Mouse (Mus musculus) testis, adult 2 months (tissue): ENCODE results near the gene Col2a1.

Source experiments
- CTCF ChIP-seq: fragments of 200-500 bp; IDR thresholded peaks from 2 replicates; pipeline ENCODE4 v1.5.1; 2012; ENCODE audit warnings: low read depth, mild to moderate bottlenecking, inconsistent platforms, low read length, moderate library complexity; ENCODE audit not compliant: control insufficient read depth, insufficient read depth, insufficient replicate concordance
- POLR2A ChIP-seq: fragments of 200-500 bp; IDR thresholded peaks from 2 replicates; pipeline ENCODE4 v1.6.1; 2012; ENCODE audit warnings: low read depth, mild to moderate bottlenecking, inconsistent platforms, low read length, moderate library complexity; ENCODE audit not compliant: control insufficient read depth

DNA sequence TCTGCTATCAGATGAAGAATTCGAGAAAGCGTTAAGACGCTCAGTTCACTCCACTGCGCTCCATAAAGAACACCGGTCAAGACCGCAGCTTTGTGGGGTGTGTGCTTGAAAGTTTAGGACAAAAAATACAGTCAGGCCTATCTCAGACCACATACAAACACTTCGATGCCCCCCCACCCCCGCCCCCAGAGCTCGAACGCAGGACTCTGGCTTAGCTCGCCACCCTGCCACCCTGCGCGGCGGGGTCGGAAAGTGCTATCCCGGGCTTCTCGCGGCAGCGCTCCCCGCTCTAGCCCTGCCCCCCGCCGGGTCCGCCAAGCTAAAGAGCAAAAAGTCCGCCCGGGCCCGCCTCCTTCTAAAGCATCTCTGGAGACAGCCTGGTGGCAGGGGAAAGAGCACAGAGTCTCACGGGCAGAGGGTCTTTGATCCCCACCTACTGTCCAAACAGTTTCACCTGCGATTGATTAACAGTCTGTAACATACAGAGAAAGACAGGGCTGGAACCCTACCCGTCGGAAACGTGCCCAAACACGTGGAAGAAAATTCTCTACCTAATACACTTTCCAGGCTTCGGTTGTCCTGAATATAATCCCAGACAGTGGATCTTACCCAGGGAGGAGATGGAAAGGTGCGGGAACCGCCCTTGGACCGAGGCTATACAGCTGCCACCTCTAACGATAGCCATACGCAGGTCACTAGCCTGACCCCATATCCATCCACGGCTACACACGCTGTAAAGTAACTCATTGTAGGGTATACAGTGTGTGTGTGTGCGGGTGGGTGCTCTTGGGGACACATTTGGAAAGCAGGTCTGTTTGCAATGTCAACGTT lies 1.3 kb downstream of the Col2a1 start:
- TF ChIP-seq CTCF: no peak
- no peak for TF ChIP-seq POLR2A
